Mouse (Mus musculus) lung, postnatal 4 days (tissue): ENCODE data around the gene Pkd1l3.

Experiments used
- DNase-seq, 2 experiments: peaks; one replicate each; pipeline ENCODE4 v3.0.0; 2021

The Pkd1l3 gene

GRCm38 (mm10) chr8:109704565-109705319 is 90.4 kb downstream of the Pkd1l3 start:
- peak; percentile 38 to 40 for DNase-seq

GRCm38 (mm10) chr8:109705320-109706075 is 91.2 kb downstream of the Pkd1l3 start, which contains the start of gene Zfp821:
Zfp821 (plus strand) TSS chr8:109705546.
- DNase-seq, result peak; percentile 94 to 96

- peak in 1 of 2 experiments; percentile 27 for DNase-seq
Observed at GRCm38 (mm10) chr8:109706076-109706873, 92.0 kb downstream of the Pkd1l3 start.

GRCm38 (mm10) chr8:109706874-109707237 is 92.5 kb downstream of the Pkd1l3 start:
- peak; percentile 77 to 87 for DNase-seq

- DNase-seq, result no peak
Observed at GRCm38 (mm10) chr8:109707921-109708320, 93.6 kb downstream of the Pkd1l3 start.

GRCm38 (mm10) chr8:109712521-109712920 is 98.2 kb downstream of the Pkd1l3 start:
- DNase-seq, result no peak

GRCm38 (mm10) chr8:109714961-109715360 is 100.6 kb downstream of the Pkd1l3 start:
- DNase-seq, result no peak
